Mouse (Mus musculus): Measurements from ENCODE around the gene Syngr1. TPM values are rescaled to one million over a fixed set of nuclear protein-coding genes. Genes with fewer than 3 reads are reported as not detected.

Syngr1 gene
- polyA plus RNA-seq, 1 experiment = 50.9 TPM

- no peak for DNase-seq
- Histone ChIP-seq H3K4me1 (ENCODE audit: control insufficient read depth, insufficient read depth, low read length) (no peaks in the 10 kb centered on the region; the same call in none of the 2 replicates), H3K4me3 (replicated peaks; ENCODE audit: extremely low read depth, low read depth, low read length) (no peak overlapping the region)
- 80% methylated on average over 10 of the region's 10 CpGs for WGBS
- TF ChIP-seq POLR2A (IDR thresholded peaks at IDR 0.05; ENCODE audit: borderline replicate concordance, extremely low read depth, low read depth, low read length) (no peak), CTCF (IDR thresholded peaks at IDR 0.05; ENCODE audit: insufficient read depth, low read length) (no peak)
Measured at GRCm38 (mm10) chr15:80096406-80096805, 5.3 kb downstream of the Syngr1 start.

DNA sequence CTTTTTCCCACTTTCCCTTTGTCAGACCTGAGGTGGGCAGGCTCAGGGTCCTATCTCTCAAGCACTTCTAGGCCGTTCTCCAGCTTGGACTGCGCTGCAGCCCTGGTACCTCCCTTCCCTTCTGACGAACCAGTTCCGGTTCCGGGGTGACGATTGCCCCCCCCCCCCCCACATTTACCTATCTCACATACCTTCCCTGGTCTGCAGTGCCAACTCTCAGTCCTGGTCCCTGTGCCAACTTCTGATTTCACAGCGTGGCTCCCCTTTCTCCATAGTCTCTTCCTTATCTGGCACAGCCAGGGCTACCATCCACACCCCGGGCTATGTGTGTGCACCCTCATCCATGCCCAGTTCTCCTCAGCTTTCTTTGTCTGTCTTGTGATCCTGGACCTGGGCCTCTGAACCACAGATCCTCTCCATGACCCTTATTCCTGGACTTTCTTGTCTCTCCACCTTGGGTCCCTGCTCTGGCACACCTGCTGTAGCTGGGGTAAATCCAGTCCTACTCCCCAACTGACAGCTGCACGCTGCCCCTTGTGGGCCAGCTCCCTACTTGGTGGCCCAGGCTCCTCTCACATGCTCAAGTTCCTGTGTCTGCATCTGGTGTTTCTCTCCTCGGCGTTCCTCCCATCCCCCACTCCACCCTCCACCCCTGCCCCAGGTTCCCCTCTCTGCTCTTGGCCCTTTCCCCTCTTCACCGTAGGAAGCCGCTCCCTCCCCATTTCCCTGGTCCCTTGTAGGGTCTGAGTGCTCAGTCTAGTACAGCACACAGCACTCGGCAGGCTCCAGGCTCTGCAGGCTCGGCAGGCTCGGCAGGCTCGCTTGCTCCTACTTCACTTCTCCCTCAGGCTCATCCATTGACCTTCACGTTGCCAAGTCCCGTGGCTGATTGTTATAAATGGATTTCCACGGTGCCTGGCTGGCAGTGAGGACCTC is 6.1 kb downstream of the Syngr1 start:
- no peak for DNase-seq
- WGBS = 14% methylated on average over 20 of the region's 20 CpGs

GRCm38 (mm10) chr15:80097999-80098461 is 6.9 kb downstream of the Syngr1 start:
- Histone ChIP-seq H3K4me3 (replicated peaks; ENCODE audit: extremely low read depth, low read depth, low read length) (no peak overlapping the region), H3K4me1 (ENCODE audit: control insufficient read depth, insufficient read depth, low read length) (no peaks in the 10 kb centered on the region; the same call in 1 of the 2 replicates)
- no peak for DNase-seq
- TF ChIP-seq CTCF (IDR thresholded peaks at IDR 0.05; ENCODE audit: insufficient read depth, low read length) (no peak), POLR2A (IDR thresholded peaks at IDR 0.05; ENCODE audit: borderline replicate concordance, extremely low read depth, low read depth, low read length) (no peak)
- WGBS = 46% methylated on average over 8 of the region's 8 CpGs

More for the DNA sequence above, 6.1 kb downstream of the Syngr1 start:
- Histone ChIP-seq H3K4me1 (ENCODE audit: control insufficient read depth, insufficient read depth, low read length) (no peaks in the 10 kb centered on the region; the same call in 1 of the 2 replicates), H3K4me3 (replicated peaks; ENCODE audit: extremely low read depth, low read depth, low read length) (no peak overlapping the region)
- TF ChIP-seq CTCF (IDR thresholded peaks at IDR 0.05; ENCODE audit: insufficient read depth, low read length) (no peak), POLR2A (IDR thresholded peaks at IDR 0.05; ENCODE audit: borderline replicate concordance, extremely low read depth, low read depth, low read length) (no peak)

- WGBS = 39% methylated on average over 9 of the region's 9 CpGs
- no peak for TF ChIP-seq CTCF (IDR thresholded peaks at IDR 0.05; ENCODE audit: insufficient read depth, low read length)
- TF ChIP-seq POLR2A (IDR thresholded peaks at IDR 0.05; ENCODE audit: borderline replicate concordance, extremely low read depth, low read depth, low read length) = no peak
- no peak for DNase-seq
- H3K4me1 ChIP-seq (ENCODE audit: control insufficient read depth, insufficient read depth, low read length) = no peaks in the 10 kb centered on the region; the same call in 1 of the 2 replicates
- H3K4me3 ChIP-seq (replicated peaks; ENCODE audit: extremely low read depth, low read depth, low read length) = no peak overlapping the region
Measured at GRCm38 (mm10) chr15:80098809-80099208, 7.7 kb downstream of the Syngr1 start.

- WGBS = 59% methylated on average over 3 of the region's 3 CpGs
- no peak for DNase-seq
- no peaks in the 10 kb centered on the region; the same call in 1 of the 2 replicates for H3K4me1 ChIP-seq (ENCODE audit: control insufficient read depth, insufficient read depth, low read length)
- TF ChIP-seq POLR2A (IDR thresholded peaks at IDR 0.05; ENCODE audit: borderline replicate concordance, extremely low read depth, low read depth, low read length) (no peak), CTCF (IDR thresholded peaks at IDR 0.05; ENCODE audit: insufficient read depth, low read length) (no peak)
- no peak overlapping the region for H3K4me3 ChIP-seq (replicated peaks; ENCODE audit: extremely low read depth, low read depth, low read length)
Measured at GRCm38 (mm10) chr15:80099477-80099876, 8.3 kb downstream of the Syngr1 start.

- Histone ChIP-seq H3K4me1 (ENCODE audit: control insufficient read depth, insufficient read depth, low read length) (no peaks in the 10 kb centered on the region; the same call in 1 of the 2 replicates), H3K4me3 (replicated peaks; ENCODE audit: extremely low read depth, low read depth, low read length) (no peak overlapping the region)
- TF ChIP-seq POLR2A (IDR thresholded peaks at IDR 0.05; ENCODE audit: borderline replicate concordance, extremely low read depth, low read depth, low read length) = no peak
- no peak for TF ChIP-seq CTCF (IDR thresholded peaks at IDR 0.05; ENCODE audit: insufficient read depth, low read length)
- 73% methylated on average over 3 of the region's 3 CpGs for WGBS
- DNase-seq = no peak
Measured at GRCm38 (mm10) chr15:80100196-80100595, 9.1 kb downstream of the Syngr1 start.

DNA sequence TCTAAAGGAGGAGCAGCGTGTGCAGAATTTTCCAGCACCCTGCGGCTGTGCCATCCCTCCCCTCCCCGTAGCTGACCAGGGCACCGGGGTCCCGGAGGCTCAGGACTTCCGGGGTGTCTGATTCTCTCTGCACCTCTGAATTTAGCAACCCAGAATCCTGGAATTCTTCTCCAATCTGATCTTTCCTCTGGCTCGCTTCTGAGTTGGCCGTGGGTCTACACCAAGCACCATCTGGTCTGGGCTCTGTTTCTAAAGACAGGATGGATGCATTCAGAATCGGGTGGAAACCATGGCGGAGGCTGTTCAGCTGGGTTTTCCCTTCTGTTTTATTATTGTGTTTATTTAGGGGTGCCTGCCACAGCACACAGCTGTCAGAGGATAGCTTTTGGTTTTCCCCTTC is 9.7 kb downstream of the Syngr1 start:
- no peak for TF ChIP-seq CTCF (IDR thresholded peaks at IDR 0.05; ENCODE audit: insufficient read depth, low read length)
- TF ChIP-seq POLR2A (IDR thresholded peaks at IDR 0.05; ENCODE audit: borderline replicate concordance, extremely low read depth, low read depth, low read length) = no peak

DNA sequence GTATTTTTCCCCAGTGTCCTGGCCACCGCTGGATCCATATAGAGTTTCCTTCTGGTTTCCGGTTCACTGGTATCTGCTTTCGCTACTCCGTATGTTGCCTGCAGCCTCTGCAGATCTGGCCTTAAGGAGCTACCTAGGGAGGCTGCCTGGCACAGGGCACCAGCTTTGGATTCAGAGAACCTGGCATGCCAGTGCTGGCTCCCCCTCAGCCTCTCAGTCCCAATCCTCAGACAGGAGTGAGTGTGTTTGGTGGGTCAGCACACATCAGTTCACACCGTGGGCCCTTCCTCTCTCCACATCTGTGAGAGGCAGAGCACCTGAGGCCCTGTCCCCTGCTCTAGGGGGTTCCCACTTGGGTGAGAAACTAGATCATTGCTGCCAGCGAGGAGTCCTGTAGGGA is 10.4 kb downstream of the Syngr1 start:
- WGBS = 78% methylated on average over 6 of the region's 6 CpGs

More for the DNA sequence above, 9.7 kb downstream of the Syngr1 start:
- no peaks in the 10 kb centered on the region; the same call in 1 of the 2 replicates for H3K4me1 ChIP-seq (ENCODE audit: control insufficient read depth, insufficient read depth, low read length)
- DNase-seq = no peak
- H3K4me3 ChIP-seq (replicated peaks; ENCODE audit: extremely low read depth, low read depth, low read length) = no peak overlapping the region
- WGBS = 69% methylated on average over 10 of the region's 10 CpGs

DNA sequence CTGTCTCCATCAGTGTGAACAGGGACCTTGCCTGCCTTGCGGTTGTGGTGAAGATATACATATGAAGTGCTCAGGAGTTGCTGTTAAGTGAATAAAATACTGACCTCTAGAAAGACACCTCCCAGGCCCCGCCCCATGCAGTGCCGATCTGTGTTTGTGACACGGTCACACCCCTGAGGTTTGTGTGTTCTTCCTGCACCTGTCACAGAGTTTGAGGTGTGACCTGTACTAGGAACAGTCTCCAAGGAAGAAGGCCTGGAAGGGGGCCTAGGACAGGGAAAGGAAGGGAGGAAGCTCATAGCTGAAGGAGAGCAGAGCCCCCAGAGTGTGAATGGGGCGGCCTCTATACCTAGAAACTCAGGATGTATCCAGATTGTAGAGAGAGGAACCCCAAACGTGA is 11.4 kb downstream of the Syngr1 start:
- Histone ChIP-seq H3K4me3 (replicated peaks; ENCODE audit: extremely low read depth, low read depth, low read length) (no peak overlapping the region), H3K4me1 (ENCODE audit: control insufficient read depth, insufficient read depth, low read length) (no peaks in the 10 kb centered on the region)
- WGBS = 77% methylated on average over 6 of the region's 6 CpGs
- DNase-seq = no peak
- TF ChIP-seq CTCF (IDR thresholded peaks at IDR 0.05; ENCODE audit: insufficient read depth, low read length) (no peak), POLR2A (IDR thresholded peaks at IDR 0.05; ENCODE audit: borderline replicate concordance, extremely low read depth, low read depth, low read length) (no peak)

More for the DNA sequence above, 10.4 kb downstream of the Syngr1 start:
- Histone ChIP-seq H3K4me3 (replicated peaks; ENCODE audit: extremely low read depth, low read depth, low read length) (no peak overlapping the region), H3K4me1 (ENCODE audit: control insufficient read depth, insufficient read depth, low read length) (no peaks in the 10 kb centered on the region; the same call in 1 of the 2 replicates)
- no peak for TF ChIP-seq CTCF (IDR thresholded peaks at IDR 0.05; ENCODE audit: insufficient read depth, low read length)
- no peak for TF ChIP-seq POLR2A (IDR thresholded peaks at IDR 0.05; ENCODE audit: borderline replicate concordance, extremely low read depth, low read depth, low read length)
- DNase-seq = no peak
